Mouse (Mus musculus) cerebellum, adult 2 months (tissue): Measurements from ENCODE around the gene Hip1.

ENCODE experiments used
- CTCF ChIP-seq: fragments of 200-500 bp; IDR thresholded peaks from 2 replicates; pipeline ENCODE4 v1.5.1; 2011; ENCODE audit warnings: low read depth, mild to moderate bottlenecking, control low read depth, low read length, moderate library complexity, borderline replicate concordance; ENCODE audit not compliant: insufficient read depth
- POLR2A ChIP-seq: fragments of 200-500 bp; IDR thresholded peaks from 2 replicates; pipeline ENCODE4 v1.6.1; 2011; ENCODE audit warnings: low read length, control low read depth, borderline replicate concordance; ENCODE audit not compliant: insufficient read depth

DNA sequence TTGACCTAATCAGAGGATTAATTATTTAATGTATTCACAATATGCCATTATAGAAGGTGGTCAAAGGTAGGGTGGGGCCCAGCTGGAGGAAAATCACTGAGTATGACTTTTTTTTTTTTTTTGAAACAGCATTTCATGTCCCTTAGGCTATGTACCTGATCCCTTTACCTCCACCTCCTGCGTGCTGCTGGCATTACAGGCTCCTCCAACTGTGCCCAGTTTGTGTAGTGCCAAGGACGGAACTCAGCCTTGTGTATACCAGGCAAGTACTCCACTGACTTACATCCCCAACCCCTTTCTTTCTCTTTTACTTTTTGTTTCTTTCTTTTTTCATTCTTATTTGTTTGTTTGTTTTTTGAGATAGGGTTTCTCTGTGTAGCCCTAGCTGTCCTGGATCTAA, 48.4 kb downstream of the Hip1 start:
- peak; percentile 45; the same call in 1 of the 2 replicates for TF ChIP-seq CTCF
- no peak for TF ChIP-seq POLR2A
